Mouse (Mus musculus) spleen, adult 2 months (tissue): Measurements from ENCODE around the gene Tgfbi.

Experiments
- CTCF ChIP-seq: fragments of 200-500 bp; IDR thresholded peaks from 2 replicates; pipeline ENCODE4 v1.5.1; 2011; ENCODE audit warnings: mild to moderate bottlenecking, inconsistent platforms; ENCODE audit not compliant: insufficient read depth, insufficient read length, insufficient replicate concordance; ENCODE audit errors: extremely low read depth
- POLR2A ChIP-seq: fragments of 200-500 bp; IDR thresholded peaks from 2 replicates; pipeline ENCODE4 v1.6.1; 2011; ENCODE audit warnings: low read depth, low read length, inconsistent platforms

GRCm38 (mm10) chr13:56600216-56600890, 9.0 kb upstream of the Tgfbi start:
- TF ChIP-seq CTCF (no peak), POLR2A (no peak)
